Mouse (Mus musculus): ENCODE results near the gene Rab3b. TPM values are rescaled to one million over a fixed set of nuclear protein-coding genes. Genes with fewer than 3 reads are reported as not detected.
A peak's percentile ranks its signal among the peaks of the same experiment; 100 is the strongest.

Gene Rab3b
- polyA plus RNA-seq, 1 experiment from 2014 or later: 9.7 TPM

DNA sequence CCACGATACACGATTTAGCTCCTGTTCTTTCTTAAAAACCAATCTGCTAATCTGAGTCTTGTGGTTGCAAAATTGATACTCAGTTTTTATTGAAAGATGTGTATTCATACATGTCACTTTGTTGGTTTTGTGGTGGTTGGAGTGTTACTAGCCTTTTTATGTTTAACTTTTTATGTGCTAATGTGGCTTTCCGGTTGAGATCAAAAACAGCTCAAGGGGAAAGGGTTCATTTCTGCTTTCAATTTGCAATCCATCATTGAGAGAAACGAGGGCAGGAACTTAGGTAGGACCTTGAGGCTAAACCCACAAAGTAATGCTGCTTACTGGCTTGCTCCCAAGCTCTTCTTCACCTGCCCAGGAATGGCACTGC lies 108.6 kb downstream of the Rab3b start:
- Histone ChIP-seq H3K27ac (ENCODE audit: low read depth, low read length) (no peak overlapping the region), H3K4me2 (no peak overlapping the region), H3K9me3 (ENCODE audit: control insufficient read depth, low read length) (no peaks in the 10 kb centered on the region), H3K4me3 (ENCODE audit: low read depth, low read length) (no peak overlapping the region), H3K36me3 (ENCODE audit: control insufficient read depth, insufficient read depth, low read length) (no peaks in the 10 kb centered on the region), H3K27me3 (replicated peaks; ENCODE audit: control insufficient read depth, insufficient read depth, low read length) (no peaks in the 10 kb centered on the region), H3K9ac (ENCODE audit: low read depth, low read length) (no peak overlapping the region), H3K4me1 (replicated peaks; ENCODE audit: control insufficient read depth, insufficient read depth, low read length) (no peaks in the 10 kb centered on the region)
- WGBS: 79% methylated on average over 4 of the region's 4 CpGs
- DNase-seq (ENCODE audit: low spot score) (no peak), ATAC-seq (replicated peaks; ENCODE audit: low FRiP score) (no peak)

DNA sequence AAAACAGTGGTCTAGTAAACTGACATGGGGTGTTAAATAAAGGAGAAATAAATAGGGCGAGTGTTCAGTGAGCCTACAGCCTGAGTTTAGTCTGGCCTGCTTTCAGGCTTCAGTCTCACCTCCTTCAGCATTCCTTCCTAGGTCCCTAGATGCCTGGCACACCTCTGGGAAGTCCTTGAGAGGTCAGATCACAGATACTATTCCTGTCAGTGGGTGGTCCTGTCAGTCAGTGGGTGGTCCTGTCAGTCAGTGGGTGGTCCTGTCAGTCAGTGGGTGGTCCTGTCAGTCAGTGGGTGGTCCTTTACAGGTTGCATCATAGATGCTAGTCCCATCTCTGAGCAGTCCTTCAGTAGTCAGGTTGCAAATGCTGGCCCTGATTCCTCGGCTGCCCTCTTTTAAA lies 110.6 kb downstream of the Rab3b start:
- no peaks in the 10 kb centered on the region for H3K9me3 ChIP-seq (ENCODE audit: control insufficient read depth, low read length)
- ATAC-seq (replicated peaks; ENCODE audit: low FRiP score): no peak
- H3K4me1 ChIP-seq (replicated peaks; ENCODE audit: control insufficient read depth, insufficient read depth, low read length): no peaks in the 10 kb centered on the region
- H3K9ac ChIP-seq (ENCODE audit: low read depth, low read length): no peak overlapping the region
- H3K4me2 ChIP-seq: no peak overlapping the region
- H3K27ac ChIP-seq (ENCODE audit: low read depth, low read length): no peak overlapping the region
- 66% methylated on average over 2 of the region's 2 CpGs for WGBS
- no peaks in the 10 kb centered on the region for H3K36me3 ChIP-seq (ENCODE audit: control insufficient read depth, insufficient read depth, low read length)
- no peaks in the 10 kb centered on the region for H3K27me3 ChIP-seq (replicated peaks; ENCODE audit: control insufficient read depth, insufficient read depth, low read length)
- no peak overlapping the region for H3K4me3 ChIP-seq (ENCODE audit: low read depth, low read length)
- DNase-seq (ENCODE audit: low spot score): no peak

DNA sequence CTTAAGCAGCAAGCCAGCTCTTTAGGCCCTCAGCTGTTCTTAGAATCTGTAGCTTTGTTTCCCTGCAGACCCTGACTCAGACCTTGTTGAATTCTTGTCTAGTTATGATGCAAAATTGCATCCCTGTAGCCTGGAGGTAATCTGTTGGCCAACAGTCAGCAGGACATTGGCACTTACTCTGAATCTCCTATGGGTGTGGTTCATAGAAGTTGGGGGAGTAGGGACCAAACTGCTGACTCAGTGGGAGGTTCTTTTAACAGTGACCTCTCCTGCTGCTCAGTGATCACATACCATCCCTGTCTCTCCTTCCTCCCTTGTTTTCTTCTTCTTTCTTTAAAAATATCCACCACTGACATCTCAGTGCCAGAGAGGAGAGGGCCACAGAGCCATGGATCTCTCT lies 111.2 kb downstream of the Rab3b start:
- H3K4me2 ChIP-seq: no peak overlapping the region
- no peak overlapping the region for H3K4me3 ChIP-seq (ENCODE audit: low read depth, low read length)
- DNase-seq (ENCODE audit: low spot score): no peak
- H3K9ac ChIP-seq (ENCODE audit: low read depth, low read length): no peak overlapping the region
- H3K27me3 ChIP-seq (replicated peaks; ENCODE audit: control insufficient read depth, insufficient read depth, low read length): no peaks in the 10 kb centered on the region
- H3K4me1 ChIP-seq (replicated peaks; ENCODE audit: control insufficient read depth, insufficient read depth, low read length): no peaks in the 10 kb centered on the region
- ATAC-seq (replicated peaks; ENCODE audit: low FRiP score): peak; percentile 88
- H3K36me3 ChIP-seq (ENCODE audit: control insufficient read depth, insufficient read depth, low read length): no peaks in the 10 kb centered on the region
- no peaks in the 10 kb centered on the region for H3K9me3 ChIP-seq (ENCODE audit: control insufficient read depth, low read length)
- no peak overlapping the region for H3K27ac ChIP-seq (ENCODE audit: low read depth, low read length)

DNA sequence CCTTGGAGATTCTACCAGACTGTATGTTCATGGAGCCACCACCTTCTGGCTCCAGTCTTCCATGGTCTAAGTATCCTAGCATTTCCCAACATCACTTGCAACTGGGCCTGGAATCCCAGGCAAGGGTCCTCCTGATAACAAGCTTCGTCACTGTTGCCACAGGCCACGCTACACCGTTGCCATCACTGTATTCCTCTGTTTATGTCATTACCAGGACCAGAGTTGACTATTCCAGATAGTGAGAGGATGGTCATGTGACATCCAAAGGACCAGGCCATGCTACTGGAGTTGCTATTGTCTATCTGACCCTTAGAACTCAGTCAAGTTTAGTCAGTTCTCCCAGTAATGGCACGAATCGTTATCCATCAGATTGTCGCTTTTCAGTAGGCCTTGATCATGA lies 111.7 kb downstream of the Rab3b start:
- DNase-seq (ENCODE audit: low spot score) (no peak), ATAC-seq (replicated peaks; ENCODE audit: low FRiP score) (no peak)
- Histone ChIP-seq H3K4me1 (replicated peaks; ENCODE audit: control insufficient read depth, insufficient read depth, low read length) (no peaks in the 10 kb centered on the region), H3K9ac (ENCODE audit: low read depth, low read length) (no peak overlapping the region), H3K27me3 (replicated peaks; ENCODE audit: control insufficient read depth, insufficient read depth, low read length) (no peaks in the 10 kb centered on the region), H3K4me2 (no peak overlapping the region), H3K36me3 (ENCODE audit: control insufficient read depth, insufficient read depth, low read length) (no peaks in the 10 kb centered on the region), H3K9me3 (ENCODE audit: control insufficient read depth, low read length) (no peaks in the 10 kb centered on the region), H3K4me3 (ENCODE audit: low read depth, low read length) (no peak overlapping the region), H3K27ac (ENCODE audit: low read depth, low read length) (no peak overlapping the region)
- 82% methylated on average over 6 of the region's 6 CpGs for WGBS

DNA sequence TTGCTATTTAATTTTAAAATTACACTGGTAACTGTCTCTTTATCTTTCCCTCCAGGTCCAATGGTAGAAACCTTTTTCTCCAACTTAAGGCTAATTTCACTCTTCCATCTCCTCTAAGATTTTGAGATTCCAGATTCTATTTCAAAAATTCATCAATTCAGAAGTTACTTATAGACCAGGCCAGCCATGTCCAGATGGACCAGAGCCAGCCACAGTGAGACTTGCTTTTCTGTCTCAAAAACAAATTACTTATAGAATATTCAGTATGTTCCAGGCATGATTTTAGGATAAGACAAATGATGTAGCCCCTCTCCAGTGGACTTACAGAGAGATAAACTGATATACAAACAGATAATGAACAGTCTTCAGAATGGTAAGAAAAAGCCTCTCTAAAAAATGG lies 112.9 kb downstream of the Rab3b start:
- DNase-seq (ENCODE audit: low spot score) (no peak), ATAC-seq (replicated peaks; ENCODE audit: low FRiP score) (no peak)
- H3K9me3 ChIP-seq (ENCODE audit: control insufficient read depth, low read length): no peaks in the 10 kb centered on the region
- H3K27ac ChIP-seq (ENCODE audit: low read depth, low read length): no peak overlapping the region
- H3K4me1 ChIP-seq (replicated peaks; ENCODE audit: control insufficient read depth, insufficient read depth, low read length): no peaks in the 10 kb centered on the region
- H3K4me2 ChIP-seq: no peak overlapping the region
- H3K9ac ChIP-seq (ENCODE audit: low read depth, low read length): no peak overlapping the region
- no peaks in the 10 kb centered on the region for H3K27me3 ChIP-seq (replicated peaks; ENCODE audit: control insufficient read depth, insufficient read depth, low read length)
- H3K4me3 ChIP-seq (ENCODE audit: low read depth, low read length): no peak overlapping the region
- H3K36me3 ChIP-seq (ENCODE audit: control insufficient read depth, insufficient read depth, low read length): no peaks in the 10 kb centered on the region

Other genes with a start within 250 kb of the Rab3b start
- 0.35 and 0.47 TPM in 2 replicates for gene 3110021N24Rik, start 159.4 kb upstream of the Rab3b start, polyA plus RNA-seq (2014; fragmentation: Nextera tagmentation; extraction: Ambion mirVana)
- gene Zfyve9, start 98.3 kb upstream of the Rab3b start, polyA plus RNA-seq (2014; fragmentation: Nextera tagmentation; extraction: Ambion mirVana): 1.2 and 1.9 TPM in 2 replicates
- gene Btf3l4, start 45.4 kb upstream of the Rab3b start, polyA plus RNA-seq (2014; fragmentation: Nextera tagmentation; extraction: Ambion mirVana): 121 and 125 TPM in 2 replicates
- gene Txndc12, start 44.5 kb upstream of the Rab3b start, polyA plus RNA-seq (2014; fragmentation: Nextera tagmentation; extraction: Ambion mirVana): 61.9 and 63.8 TPM in 2 replicates
- 94.2 and 101 TPM in 2 replicates for gene Kti12, start 31.3 kb upstream of the Rab3b start, polyA plus RNA-seq (2014; fragmentation: Nextera tagmentation; extraction: Ambion mirVana)
- gene A730015C16Rik, start 30.4 kb upstream of the Rab3b start, polyA plus RNA-seq (2014; fragmentation: Nextera tagmentation; extraction: Ambion mirVana): 0.51 and 0.92 TPM in 2 replicates
- 41.3 and 45.0 TPM in 2 replicates for gene Nrd1, start 121.6 kb downstream of the Rab3b start, polyA plus RNA-seq (2014; fragmentation: Nextera tagmentation; extraction: Ambion mirVana)